Mouse (Mus musculus): ENCODE results near the gene Sys1. TPM values are rescaled to one million over a fixed set of nuclear protein-coding genes. Genes with fewer than 3 reads are reported as not detected.
A peak's percentile ranks its signal among the peaks of the same experiment; 100 is the strongest.

Gene Sys1
- polyA plus RNA-seq, 1 experiment: not detected

- no peaks in the 10 kb centered on the region for H3K4me1 ChIP-seq (ENCODE audit: control insufficient read depth, insufficient read depth, low read length)
- 88% methylated on average over 6 of the region's 6 CpGs for WGBS
- no peak for TF ChIP-seq CTCF (IDR thresholded peaks at IDR 0.05; ENCODE audit: insufficient read depth, low read depth, low read length)
- no peak for TF ChIP-seq POLR2A (IDR thresholded peaks at IDR 0.05; ENCODE audit: insufficient read depth, low read depth, low read length)
These were observed 16.9 kb downstream of the Sys1 start, which contains the start of gene Trp53tg5 for GRCm38 (mm10) chr2:164473624-164474023. TSS of gene Trp53tg5 (minus strand) at chr2:164473724.

GRCm38 (mm10) chr2:164485681-164486257 lies 29.0 kb downstream of the Sys1 start, which contains the start of gene Dbndd2:
TSS of gene Dbndd2 (plus strand) at chr2:164486106.
- H3K4me1 ChIP-seq (ENCODE audit: control insufficient read depth, insufficient read depth, low read length): peaks cover 23% of the 10 kb centered on the region
- H3K27ac ChIP-seq (ENCODE audit: insufficient read depth, low read depth, low read length): peak within 1 kb of the TSS; percentile 90
- no peak for TF ChIP-seq POLR2A (IDR thresholded peaks at IDR 0.05; ENCODE audit: insufficient read depth, low read depth, low read length)
- WGBS: 2% methylated on average over 26 of the region's 26 CpGs
- peak within 1 kb of the TSS; percentile 91 for H3K4me3 ChIP-seq (ENCODE audit: insufficient read depth, low read depth, low read length)

More at GRCm38 (mm10) chr2:164473624-164474023, 16.9 kb downstream of the Sys1 start, which contains the start of gene Trp53tg5:
- no peak within 1 kb of the TSS for H3K27ac ChIP-seq (ENCODE audit: insufficient read depth, low read depth, low read length)
- no peak within 1 kb of the TSS for H3K4me3 ChIP-seq (ENCODE audit: insufficient read depth, low read depth, low read length)

- H3K4me1 ChIP-seq (ENCODE audit: control insufficient read depth, insufficient read depth, low read length): peaks cover 23% of the 10 kb centered on the region
- peak overlapping the region; percentile 91 for H3K4me3 ChIP-seq (ENCODE audit: insufficient read depth, low read depth, low read length)
- TF ChIP-seq CTCF (IDR thresholded peaks at IDR 0.05; ENCODE audit: insufficient read depth, low read depth, low read length): no peak
- no peak for TF ChIP-seq POLR2A (IDR thresholded peaks at IDR 0.05; ENCODE audit: insufficient read depth, low read depth, low read length)
- H3K27ac ChIP-seq (ENCODE audit: insufficient read depth, low read depth, low read length): peak overlapping the region; percentile 90
- WGBS: under 1% methylated on average over 89 of the region's 90 CpGs
These were observed 29.7 kb downstream of the Sys1 start for GRCm38 (mm10) chr2:164486258-164487114.

- peak overlapping the region; percentile 68 for H3K27ac ChIP-seq (ENCODE audit: insufficient read depth, low read depth, low read length)
- WGBS: 8% methylated on average over 11 of the region's 11 CpGs
- TF ChIP-seq CTCF (IDR thresholded peaks at IDR 0.05; ENCODE audit: insufficient read depth, low read depth, low read length) (no peak), POLR2A (IDR thresholded peaks at IDR 0.05; ENCODE audit: insufficient read depth, low read depth, low read length) (no peak)
These were observed 30.4 kb downstream of the Sys1 start for GRCm38 (mm10) chr2:164487115-164487527.

GRCm38 (mm10) chr2:164487812-164488211 lies 31.0 kb downstream of the Sys1 start:
- TF ChIP-seq CTCF (IDR thresholded peaks at IDR 0.05; ENCODE audit: insufficient read depth, low read depth, low read length): no peak
- no peak for TF ChIP-seq POLR2A (IDR thresholded peaks at IDR 0.05; ENCODE audit: insufficient read depth, low read depth, low read length)
- 50% methylated on average over 9 of the region's 9 CpGs for WGBS
- peak overlapping the region; percentile 34 for H3K4me3 ChIP-seq (ENCODE audit: insufficient read depth, low read depth, low read length)
- peaks cover 23% of the 10 kb centered on the region for H3K4me1 ChIP-seq (ENCODE audit: control insufficient read depth, insufficient read depth, low read length)
- peak overlapping the region; percentile 68 for H3K27ac ChIP-seq (ENCODE audit: insufficient read depth, low read depth, low read length)

More at GRCm38 (mm10) chr2:164487115-164487527, 30.4 kb downstream of the Sys1 start:
- H3K4me1 ChIP-seq (ENCODE audit: control insufficient read depth, insufficient read depth, low read length): peaks cover 23% of the 10 kb centered on the region
- peak overlapping the region; percentile 91 for H3K4me3 ChIP-seq (ENCODE audit: insufficient read depth, low read depth, low read length)

- no peak overlapping the region for H3K4me3 ChIP-seq (ENCODE audit: insufficient read depth, low read depth, low read length)
- WGBS: 34% methylated on average over 2 of the region's 2 CpGs
- H3K4me1 ChIP-seq (ENCODE audit: control insufficient read depth, insufficient read depth, low read length): peaks cover 2% of the 10 kb centered on the region; the same call in 1 of the 2 replicates
- H3K27ac ChIP-seq (ENCODE audit: insufficient read depth, low read depth, low read length): no peak overlapping the region
- TF ChIP-seq POLR2A (IDR thresholded peaks at IDR 0.05; ENCODE audit: insufficient read depth, low read depth, low read length): no peak
- no peak for TF ChIP-seq CTCF (IDR thresholded peaks at IDR 0.05; ENCODE audit: insufficient read depth, low read depth, low read length)
These were observed 37.4 kb downstream of the Sys1 start for GRCm38 (mm10) chr2:164494126-164494525.

GRCm38 (mm10) chr2:164496331-164496730 lies 39.6 kb downstream of the Sys1 start:
- TF ChIP-seq CTCF (IDR thresholded peaks at IDR 0.05; ENCODE audit: insufficient read depth, low read depth, low read length): no peak
- TF ChIP-seq POLR2A (IDR thresholded peaks at IDR 0.05; ENCODE audit: insufficient read depth, low read depth, low read length): no peak
- H3K27ac ChIP-seq (ENCODE audit: insufficient read depth, low read depth, low read length): no peak overlapping the region
- peaks cover 5% of the 10 kb centered on the region; the same call in 1 of the 2 replicates for H3K4me1 ChIP-seq (ENCODE audit: control insufficient read depth, insufficient read depth, low read length)
- 48% methylated on average over 1 of the region's 1 CpGs for WGBS
- H3K4me3 ChIP-seq (ENCODE audit: insufficient read depth, low read depth, low read length): no peak overlapping the region

GRCm38 (mm10) chr2:164496847-164497690 lies 40.3 kb downstream of the Sys1 start, which contains the start of gene Pigt:
TSS of gene Pigt (plus strand) at chr2:164497520.
- Histone ChIP-seq H3K27ac (ENCODE audit: insufficient read depth, low read depth, low read length) (peak within 1 kb of the TSS; percentile 63), H3K4me1 (ENCODE audit: control insufficient read depth, insufficient read depth, low read length) (peaks cover 5% of the 10 kb centered on the region; the same call in 1 of the 2 replicates), H3K4me3 (ENCODE audit: insufficient read depth, low read depth, low read length) (peak within 1 kb of the TSS; percentile 84)
- WGBS: 4% methylated on average over 43 of the region's 43 CpGs
- TF ChIP-seq POLR2A (IDR thresholded peaks at IDR 0.05; ENCODE audit: insufficient read depth, low read depth, low read length) (peak; percentile 92), CTCF (IDR thresholded peaks at IDR 0.05; ENCODE audit: insufficient read depth, low read depth, low read length) (0 out of 2 replicates have a peak, but pooled peaks have one; percentile 11)

All from olfactory bulb, adult 2 months (tissue).